Mouse (Mus musculus) liver, embryonic 14.5 days (tissue): ENCODE data around the gene Kmt5a. TPM values are rescaled to one million over a fixed set of nuclear protein-coding genes. Genes with fewer than 3 reads are reported as not detected.

Experiments used
- ATAC-seq: fragments of 200-750 bp; cut with Nextera tagmentation; 2 replicates; pipeline ENCODE4 v1.8.0; 2017; ENCODE audit warnings: moderate number of reproducible peaks, mild to moderate bottlenecking, moderate library complexity; ENCODE audit not compliant: insufficient read depth
- DNase-seq, 3 experiments: peaks; one replicate each; pipeline ENCODE4 v3.0.0-alpha.2; 2012 to 2013; ENCODE audit warnings: low read depth in 3 of 3, low spot score in 3 of 3
- H3K27ac ChIP-seq: fragments of 300-500 bp; sonication (generic); 2 replicates; pipeline ENCODE4 v1.5.1; 2014; ENCODE audit warnings: moderate library complexity, mild to moderate bottlenecking, control low read depth, inconsistent platforms
- H3K27me3 ChIP-seq: fragments of 300-500 bp; sonication (generic); 2 replicates; pipeline ENCODE4 v1.6.1; 2014; ENCODE audit warnings: mild to moderate bottlenecking, low read length, moderate library complexity; ENCODE audit not compliant: control insufficient read depth, insufficient read depth
- H3K36me3 ChIP-seq: fragments of 300-500 bp; sonication (generic); replicated peaks from 2 replicates; pipeline ENCODE4 v1.6.1; 2014; ENCODE audit warnings: low read depth; ENCODE audit not compliant: control insufficient read depth, insufficient read depth
- H3K4me1 ChIP-seq, 2 experiments: fragments of 200-500 bp in 1 of 2; fragments of 300-500 bp in 1 of 2; sonication (generic) in 1 of 2; replicated peaks; 2 replicates each; pipeline ENCODE4 v1.6.1; 2012 to 2014; ENCODE audit warnings: antibody characterized with exemption in 1 of 2, inconsistent platforms in 1 of 2, low read length in 1 of 2; ENCODE audit not compliant: control insufficient read depth in 2 of 2, insufficient read depth in 2 of 2
- H3K4me2 ChIP-seq: fragments of 300-500 bp; sonication (generic); 2 replicates; pipeline ENCODE4 v1.6.1; 2014; ENCODE audit warnings: low read depth, mild to moderate bottlenecking, control low read depth, moderate library complexity
- H3K4me3 ChIP-seq, 2 experiments: fragments of 200-500 bp in 1 of 2; fragments of 300-500 bp in 1 of 2; sonication (generic) in 1 of 2; 2 replicates each; pipeline ENCODE4 v1.5.1; 2012 to 2014; ENCODE audit warnings: low read depth in 2 of 2, low read length in 2 of 2, mild to moderate bottlenecking in 2 of 2, control low read depth in 1 of 2, inconsistent platforms in 1 of 2, moderate library complexity in 1 of 2; ENCODE audit not compliant: insufficient read depth in 1 of 2
- H3K9ac ChIP-seq: fragments of 300-500 bp; sonication (generic); replicated peaks from 2 replicates; pipeline ENCODE4 v1.6.1; 2014; ENCODE audit warnings: mild to moderate bottlenecking, control low read depth, moderate library complexity
- H3K9me3 ChIP-seq: fragments of 300-500 bp; sonication (generic); 2 replicates; pipeline ENCODE4 v1.6.1; 2016; ENCODE audit warnings: low read length, mixed read lengths; ENCODE audit not compliant: control insufficient read depth
- CTCF ChIP-seq: IDR thresholded peaks from 2 replicates; pipeline ENCODE4 v1.5.1; 2016; ENCODE audit warnings: antibody characterized with exemption, low read depth, control low read depth
- EP300 ChIP-seq: IDR thresholded peaks from 2 replicates; pipeline ENCODE4 v1.6.1; 2016; ENCODE audit warnings: antibody characterized with exemption, low read depth
- WGBS: fragments of 180-500 bp; shearing (Covaris S2); extraction: QIAGEN DNeasy Blood & Tissue Kit; methylation state at CpG from one replicate; pipeline ENCODE4 v1.1.7; 2014; ENCODE audit not compliant: insufficient replicate concordance; 5-methylcytosine and 5-hydroxymethylcytosine counted together
- polyA plus RNA-seq, 2 experiments: library from polyadenylated mRNA; depleted of rRNA in 1 of 2; stranded (reverse) in 1 of 2; unstranded in 1 of 2; fragments of >200 nt; fragmentation: Nextera tagmentation in 1 of 2; extraction: Ambion mirVana in 1 of 2; gene quantifications; 2 replicates each; pipeline versions ENCODE4 v1.2.1 to v1.2.3; 2012 to 2014

Kmt5a gene
- 47.6 and 58.6 TPM in 2 replicates for polyA plus RNA-seq (2012; rRNA removed)
- 51.8 and 68.8 TPM in 2 replicates for polyA plus RNA-seq (2014; fragmentation: Nextera tagmentation; extraction: Ambion mirVana)

- Histone ChIP-seq H3K4me2 (peak within 1 kb of the TSS; percentile 85), H3K27me3 (no peaks in the 10 kb centered on the region), H3K9me3 (no peaks in the 10 kb centered on the region), H3K4me1 (peaks cover 29 to 32% of the 10 kb centered on the region in 2 experiments), H3K4me3 (peak within 1 kb of the TSS; percentile 90 to 96), H3K36me3 (peaks cover 4% of the 10 kb centered on the region), H3K9ac (peak within 1 kb of the TSS; percentile 87), H3K27ac (peak within 1 kb of the TSS; percentile 81)
- WGBS, result under 1% methylated on average over 34 of the region's 34 CpGs
- ATAC-seq (peak; percentile 95), DNase-seq (peak; percentile 96 to 97 (median 96))
- peak; percentile 33; the same call in 1 of the 2 replicates for TF ChIP-seq CTCF
- peak; percentile 50 for TF ChIP-seq EP300
Observed at GRCm38 (mm10) chr5:124439447-124440093, at the start of gene Kmt5a. Gene Kmt5a, plus strand, starts transcription at chr5:124439930.

DNA sequence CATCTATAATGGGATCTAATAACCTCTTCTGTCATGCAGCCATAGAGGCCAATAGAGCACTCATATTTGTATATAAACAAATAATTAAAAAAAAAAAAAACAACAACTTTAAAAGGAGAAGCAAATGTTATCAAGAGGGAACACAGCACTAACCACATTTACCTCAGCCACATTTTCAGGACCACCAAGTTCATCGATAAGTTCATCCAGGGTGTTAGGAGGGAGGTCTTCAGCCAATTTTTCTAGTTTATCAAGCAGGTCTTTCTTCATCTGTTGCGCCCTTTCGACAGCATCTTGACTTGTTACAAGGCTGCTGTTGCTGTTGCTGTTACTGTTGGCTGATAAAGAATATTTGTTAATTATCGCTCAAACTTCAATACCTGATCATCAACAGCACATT, 47.3 kb upstream of the Kmt5a start:
- WGBS, result 86% methylated on average over 4 of the region's 4 CpGs

GRCm38 (mm10) chr5:124393726-124394125, 46.0 kb upstream of the Kmt5a start:
- TF ChIP-seq EP300, result no peak
- no peak for TF ChIP-seq CTCF
- H3K4me1 ChIP-seq, result no peaks in the 10 kb centered on the region
- no peak overlapping the region for H3K4me3 ChIP-seq
- WGBS, result 39% methylated on average over 7 of the region's 7 CpGs
- ATAC-seq, result no peak
- no peak overlapping the region for H3K27ac ChIP-seq
- H3K4me2 ChIP-seq, result no peak overlapping the region
- no peak for DNase-seq
- no peak overlapping the region for H3K9ac ChIP-seq
- H3K9me3 ChIP-seq, result no peaks in the 10 kb centered on the region
- H3K36me3 ChIP-seq, result peaks cover 44% of the 10 kb centered on the region
- no peaks in the 10 kb centered on the region for H3K27me3 ChIP-seq

More for the DNA sequence above, 47.3 kb upstream of the Kmt5a start:
- DNase-seq (no peak), ATAC-seq (no peak)
- Histone ChIP-seq H3K9ac (no peak overlapping the region), H3K27ac (no peak overlapping the region), H3K27me3 (no peaks in the 10 kb centered on the region), H3K36me3 (peaks cover 45% of the 10 kb centered on the region), H3K9me3 (no peaks in the 10 kb centered on the region), H3K4me3 (no peak overlapping the region), H3K4me1 (no peaks in the 10 kb centered on the region), H3K4me2 (no peak overlapping the region)
- TF ChIP-seq CTCF (no peak), EP300 (no peak)

DNA sequence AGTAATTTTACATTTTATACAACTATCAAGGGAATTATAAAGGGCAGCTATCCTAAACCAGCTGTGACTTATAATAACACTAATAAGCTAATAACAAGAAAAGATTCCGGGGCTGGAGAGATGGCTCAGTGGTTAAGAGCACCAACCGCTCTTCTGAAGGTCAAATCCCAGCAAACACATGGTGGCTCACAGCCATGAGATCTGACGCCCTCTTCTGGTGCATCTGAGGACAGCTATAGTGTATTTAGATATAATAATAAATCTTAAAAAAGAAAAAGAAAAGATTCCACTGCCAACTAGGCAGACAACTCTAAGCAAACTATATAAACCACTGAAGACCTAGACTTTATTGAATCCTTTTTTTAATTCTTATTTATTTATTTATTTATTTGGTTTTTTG, 28.9 kb upstream of the Kmt5a start:
- no peak for ATAC-seq
- Histone ChIP-seq H3K36me3 (peaks cover 46% of the 10 kb centered on the region), H3K27ac (no peak overlapping the region), H3K27me3 (no peaks in the 10 kb centered on the region), H3K4me2 (no peak overlapping the region), H3K9me3 (no peaks in the 10 kb centered on the region), H3K4me1 (no peaks in the 10 kb centered on the region), H3K4me3 (no peak overlapping the region), H3K9ac (no peak overlapping the region)
- 68% methylated on average over 3 of the region's 3 CpGs for WGBS
- TF ChIP-seq EP300 (no peak), CTCF (peak; percentile 48)
- no peak for DNase-seq

DNA sequence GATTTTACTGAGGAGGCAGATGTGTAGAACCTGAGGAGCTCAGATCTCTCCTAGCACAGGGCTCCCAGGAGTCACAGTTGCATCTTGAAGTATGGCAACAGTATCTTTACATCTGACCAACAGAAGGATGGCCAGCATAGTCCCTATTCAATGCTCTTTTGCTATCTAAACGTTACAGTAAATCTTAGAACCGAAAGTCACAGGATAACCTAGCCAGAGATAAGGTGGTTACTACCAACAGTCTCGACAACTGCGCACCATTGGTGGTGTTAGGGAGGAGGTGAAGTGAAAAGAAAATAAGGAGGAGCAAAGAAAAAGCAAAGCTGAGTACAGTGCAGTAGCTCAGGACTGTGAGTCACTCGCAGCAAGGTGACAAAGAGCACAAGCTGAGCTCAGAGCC, 27.6 kb upstream of the Kmt5a start:
- ATAC-seq, result peak; percentile 52
- peaks cover 36% of the 10 kb centered on the region for H3K36me3 ChIP-seq
- no peak overlapping the region for H3K4me3 ChIP-seq
- no peaks in the 10 kb centered on the region for H3K9me3 ChIP-seq
- no peak overlapping the region for H3K9ac ChIP-seq
- no peak for DNase-seq
- WGBS, result 31% methylated on average over 5 of the region's 5 CpGs
- no peak overlapping the region for H3K4me2 ChIP-seq
- H3K27ac ChIP-seq, result no peak overlapping the region
- H3K27me3 ChIP-seq, result no peaks in the 10 kb centered on the region
- no peaks in the 10 kb centered on the region for H3K4me1 ChIP-seq
- TF ChIP-seq CTCF (no peak), EP300 (no peak)
